Mouse (Mus musculus): ENCODE results near the gene Gm5168.
"Not testable (repeated sequence)": the region's sequence is repeated elsewhere in the genome, so short reads cannot be mapped to it uniquely, and the experiment has no call there.

The Gm5168 gene

DNA sequence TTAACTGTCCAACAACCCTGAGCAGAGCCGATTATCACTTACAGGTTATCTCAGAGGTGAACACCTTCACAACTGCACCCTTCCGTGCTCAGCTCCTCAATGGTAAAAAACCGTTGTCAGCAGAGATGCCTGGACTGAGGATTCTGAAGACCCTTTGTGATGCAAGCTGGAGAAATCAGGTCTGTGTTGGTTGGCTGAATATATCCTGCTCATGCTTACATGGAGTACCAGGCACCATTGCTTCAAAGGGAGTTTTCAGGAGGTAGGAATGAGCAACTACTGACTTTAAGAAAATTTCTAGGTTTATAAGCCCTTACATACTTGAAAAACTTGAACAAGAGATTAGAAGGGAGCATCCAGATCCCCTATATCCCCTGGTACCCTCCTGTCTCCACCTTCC lies at the start of gene Gm5168:
Gm5168 (minus strand) TSS at position 101 of the 400 bp plus-strand sequence.
- not testable (repeated sequence) for DNase-seq (ENCODE audit: low spot score)
